Mouse (Mus musculus) cerebellum, adult 11-12 months (tissue): ENCODE measurements around the gene Olfr943.

Experiments
- DNase-seq: peaks from one replicate; pipeline ENCODE4 v3.0.0; 2022

Gene Olfr943

DNA sequence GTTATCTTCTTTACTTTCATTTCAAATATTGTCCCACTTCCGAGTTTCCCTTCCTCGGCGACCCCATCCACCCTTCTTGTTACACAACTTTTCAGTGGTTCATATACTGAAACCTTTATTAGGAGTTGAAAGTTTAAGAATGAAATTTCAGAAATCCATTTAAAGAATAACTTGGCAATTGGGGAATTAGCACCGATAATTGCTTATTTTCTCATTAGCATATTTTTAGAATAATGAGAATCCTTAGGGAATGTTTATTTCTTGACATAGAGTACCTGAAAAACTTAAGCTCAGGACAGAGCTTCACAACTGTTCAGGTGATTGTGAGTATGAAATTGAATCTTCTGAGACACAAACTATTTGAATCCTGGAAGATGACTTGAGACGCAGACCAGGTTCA, at the start of gene Olfr943:
Olfr943 (plus strand) TSS at position 301 of the 400 bp plus-strand sequence.
- DNase-seq = no peak

DNA sequence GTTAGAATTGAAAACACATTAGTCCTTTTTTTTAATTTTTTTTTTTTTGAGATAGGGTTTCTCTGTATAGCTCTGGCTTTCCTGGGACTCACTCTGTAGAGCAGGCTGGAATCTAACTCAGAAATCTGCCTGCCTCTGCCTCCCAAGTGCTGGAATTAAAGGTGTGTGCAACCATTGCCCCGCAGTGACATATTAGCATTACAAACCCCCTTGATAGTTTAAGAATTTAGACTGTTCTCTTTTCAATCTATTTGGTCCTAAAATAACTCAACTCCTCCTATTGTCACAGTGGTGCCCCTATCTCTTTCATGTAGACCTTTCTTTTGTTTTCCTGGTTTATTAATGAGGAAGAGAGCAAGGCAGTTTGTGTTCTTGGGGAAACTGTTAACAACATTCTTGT, 38.8 kb upstream of the Olfr943 start:
- DNase-seq = no peak

DNA sequence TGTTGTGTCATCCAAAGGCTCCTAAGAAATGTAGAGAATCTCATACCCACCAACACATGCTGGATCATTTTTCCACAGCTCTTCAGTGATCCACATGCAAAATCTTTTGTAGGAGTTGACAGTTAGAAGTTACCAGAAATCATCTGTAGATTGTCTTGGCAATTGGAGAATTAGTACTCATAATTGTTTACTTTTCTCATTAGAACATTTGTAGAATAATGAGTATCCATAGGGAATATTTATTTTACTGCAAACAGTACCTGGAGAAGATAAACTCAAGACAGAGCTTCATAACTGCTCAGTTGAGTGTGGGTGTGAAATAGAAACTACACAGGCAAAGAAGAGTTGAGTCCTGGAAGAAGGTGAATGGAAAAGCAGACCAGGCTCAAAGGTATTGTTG, 38.3 kb upstream of the Olfr943 start, which contains the start of gene Olfr27:
Olfr27 (plus strand) TSS at position 301 of the 400 bp plus-strand sequence.
- DNase-seq = no peak

DNA sequence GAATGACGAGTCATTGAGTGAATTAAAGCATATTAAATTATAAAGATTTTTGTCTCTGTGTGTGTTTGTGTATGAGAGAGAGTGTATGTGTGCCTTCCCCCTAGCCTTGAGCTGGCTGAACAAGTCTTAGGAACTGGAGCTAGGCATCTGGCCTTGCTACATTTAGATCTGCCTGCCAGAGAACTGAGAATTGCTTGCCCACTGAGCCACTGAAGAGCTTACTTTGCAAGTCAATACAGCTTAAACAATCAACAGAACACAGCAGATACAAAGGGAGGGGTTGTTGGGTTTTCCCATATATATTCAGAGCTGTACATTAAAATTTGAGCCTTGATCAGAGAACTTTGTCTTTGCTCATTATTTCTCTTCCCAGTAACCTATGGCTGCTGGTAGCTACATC, 13.7 kb upstream of the Olfr943 start:
- DNase-seq = no peak

DNA sequence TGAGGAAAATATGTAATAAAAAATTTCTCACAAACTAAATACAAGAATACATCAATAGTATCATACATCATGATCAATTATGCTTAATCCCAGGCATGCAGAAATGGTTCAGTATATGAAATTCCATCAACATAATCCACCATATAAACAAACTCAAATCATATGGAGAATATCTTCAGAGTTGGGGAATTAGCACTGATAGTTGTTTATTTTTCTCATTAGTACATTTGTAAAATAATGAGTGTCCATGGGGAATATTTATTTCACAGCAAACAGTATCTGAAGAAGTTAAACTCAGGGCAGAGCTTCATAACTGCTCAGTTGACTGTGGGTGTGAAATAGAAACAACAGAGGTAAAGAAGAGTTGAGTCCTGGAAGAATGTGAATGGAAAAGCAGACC, 35.5 kb downstream of the Olfr943 start, which contains the start of gene Olfr944:
Olfr944 (plus strand) TSS at position 301 of the 400 bp plus-strand sequence.
- no peak for DNase-seq
